Mouse (Mus musculus): ENCODE measurements around the gene Atg10. TPM values are rescaled to one million over a fixed set of nuclear protein-coding genes. Genes with fewer than 3 reads are reported as not detected.

Gene Atg10
- polyA plus RNA-seq, 2 experiments, result 0.94 to 2.8 TPM

DNA sequence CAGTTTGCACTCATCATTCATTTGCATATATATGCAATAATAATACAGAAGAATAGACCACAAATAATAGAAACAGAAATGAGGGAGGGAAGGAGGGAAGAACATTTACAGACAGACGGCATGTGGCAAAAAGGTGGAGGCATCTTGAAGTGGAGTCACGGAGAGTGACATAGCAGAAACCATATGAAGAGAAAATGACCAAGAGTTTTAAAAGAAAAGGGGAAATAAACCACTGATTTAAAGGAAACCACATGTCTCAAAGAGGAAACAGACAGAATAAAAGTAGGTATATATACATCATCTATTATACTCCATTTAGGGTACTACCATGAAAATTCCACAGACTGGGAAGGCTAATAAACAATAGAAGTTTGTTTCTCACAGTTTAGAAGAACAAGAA lies 239.7 kb downstream of the Atg10 start:
- no peak for DNase-seq (ENCODE audit: low read depth in 3 of 3, low spot score in 3 of 3)
- no peak for ATAC-seq (ENCODE audit: insufficient read depth)
- 10% methylated on average over 2 of the region's 2 CpGs for WGBS (ENCODE audit: insufficient replicate concordance)

GRCm38 (mm10) chr13:90981798-90982197 lies 242.0 kb downstream of the Atg10 start:
- no peak overlapping the region for H3K4me3 ChIP-seq (ENCODE audit: insufficient read depth in 1 of 2, low read depth in 2 of 2, low read length in 2 of 2)
- no peak overlapping the region for H3K9ac ChIP-seq (replicated peaks)
- no peak for ATAC-seq (ENCODE audit: insufficient read depth)
- TF ChIP-seq CTCF (IDR thresholded peaks at IDR 0.05; ENCODE audit: low read depth) (no peak), EP300 (IDR thresholded peaks at IDR 0.05; ENCODE audit: low read depth) (no peak)
- no peaks in the 10 kb centered on the region for H3K4me1 ChIP-seq (replicated peaks; ENCODE audit: control insufficient read depth in 2 of 2, insufficient read depth in 2 of 2, low read length in 1 of 2)
- no peaks in the 10 kb centered on the region for H3K36me3 ChIP-seq (replicated peaks; ENCODE audit: control insufficient read depth, insufficient read depth, low read depth)
- no peaks in the 10 kb centered on the region for H3K27me3 ChIP-seq (ENCODE audit: control insufficient read depth, insufficient read depth, low read length)
- no peaks in the 10 kb centered on the region for H3K9me3 ChIP-seq (ENCODE audit: control insufficient read depth, low read length)
- H3K27ac ChIP-seq, result no peak overlapping the region
- no peak overlapping the region for H3K4me2 ChIP-seq (ENCODE audit: low read depth)
- WGBS (ENCODE audit: insufficient replicate concordance), result 63% methylated on average over 1 of the region's 1 CpGs
- no peak for DNase-seq (ENCODE audit: low read depth in 3 of 3, low spot score in 3 of 3)

More for the DNA sequence above, 239.7 kb downstream of the Atg10 start:
- no peaks in the 10 kb centered on the region for H3K36me3 ChIP-seq (replicated peaks; ENCODE audit: control insufficient read depth, insufficient read depth, low read depth)
- TF ChIP-seq CTCF (IDR thresholded peaks at IDR 0.05; ENCODE audit: low read depth) (no peak), EP300 (IDR thresholded peaks at IDR 0.05; ENCODE audit: low read depth) (no peak)
- no peaks in the 10 kb centered on the region for H3K9me3 ChIP-seq (ENCODE audit: control insufficient read depth, low read length)
- H3K4me1 ChIP-seq (replicated peaks; ENCODE audit: control insufficient read depth in 2 of 2, insufficient read depth in 2 of 2, low read length in 1 of 2), result no peaks in the 10 kb centered on the region
- no peak overlapping the region for H3K9ac ChIP-seq (replicated peaks)
- H3K4me2 ChIP-seq (ENCODE audit: low read depth), result no peak overlapping the region
- H3K4me3 ChIP-seq (ENCODE audit: insufficient read depth in 1 of 2, low read depth in 2 of 2, low read length in 2 of 2), result no peak overlapping the region
- no peak overlapping the region for H3K27ac ChIP-seq
- H3K27me3 ChIP-seq (ENCODE audit: control insufficient read depth, insufficient read depth, low read length), result no peaks in the 10 kb centered on the region

GRCm38 (mm10) chr13:90980878-90981674 lies 242.7 kb downstream of the Atg10 start:
- Histone ChIP-seq H3K27ac (no peak overlapping the region), H3K9ac (replicated peaks) (no peak overlapping the region), H3K4me3 (ENCODE audit: insufficient read depth in 1 of 2, low read depth in 2 of 2, low read length in 2 of 2) (no peak overlapping the region), H3K36me3 (replicated peaks; ENCODE audit: control insufficient read depth, insufficient read depth, low read depth) (no peaks in the 10 kb centered on the region), H3K4me1 (replicated peaks; ENCODE audit: control insufficient read depth in 2 of 2, insufficient read depth in 2 of 2, low read length in 1 of 2) (no peaks in the 10 kb centered on the region), H3K27me3 (ENCODE audit: control insufficient read depth, insufficient read depth, low read length) (no peaks in the 10 kb centered on the region), H3K4me2 (ENCODE audit: low read depth) (no peak overlapping the region), H3K9me3 (ENCODE audit: control insufficient read depth, low read length) (no peaks in the 10 kb centered on the region)
- TF ChIP-seq EP300 (IDR thresholded peaks at IDR 0.05; ENCODE audit: low read depth), result no peak
- TF ChIP-seq CTCF (IDR thresholded peaks at IDR 0.05; ENCODE audit: low read depth), result no peak
- DNase-seq (ENCODE audit: low read depth in 3 of 3, low spot score in 3 of 3), result no peak
- WGBS (ENCODE audit: insufficient replicate concordance), result 35% methylated on average over 6 of the region's 6 CpGs
- no peak for ATAC-seq (ENCODE audit: insufficient read depth)

- DNase-seq (ENCODE audit: low read depth in 3 of 3, low spot score in 3 of 3) (no peak), ATAC-seq (ENCODE audit: insufficient read depth) (no peak)
- H3K36me3 ChIP-seq (replicated peaks; ENCODE audit: control insufficient read depth, insufficient read depth, low read depth), result no peaks in the 10 kb centered on the region
- no peak overlapping the region for H3K4me3 ChIP-seq (ENCODE audit: insufficient read depth in 1 of 2, low read depth in 2 of 2, low read length in 2 of 2)
- no peaks in the 10 kb centered on the region for H3K4me1 ChIP-seq (replicated peaks; ENCODE audit: control insufficient read depth in 2 of 2, insufficient read depth in 2 of 2, low read length in 1 of 2)
- TF ChIP-seq EP300 (IDR thresholded peaks at IDR 0.05; ENCODE audit: low read depth) (no peak), CTCF (IDR thresholded peaks at IDR 0.05; ENCODE audit: low read depth) (no peak)
- no peak overlapping the region for H3K4me2 ChIP-seq (ENCODE audit: low read depth)
- H3K9ac ChIP-seq (replicated peaks), result no peak overlapping the region
- no peaks in the 10 kb centered on the region for H3K9me3 ChIP-seq (ENCODE audit: control insufficient read depth, low read length)
- WGBS (ENCODE audit: insufficient replicate concordance), result 57% methylated on average over 3 of the region's 3 CpGs
- H3K27ac ChIP-seq, result no peak overlapping the region
- H3K27me3 ChIP-seq (ENCODE audit: control insufficient read depth, insufficient read depth, low read length), result no peaks in the 10 kb centered on the region
Observed at GRCm38 (mm10) chr13:90977057-90977456, 246.7 kb downstream of the Atg10 start.

DNA sequence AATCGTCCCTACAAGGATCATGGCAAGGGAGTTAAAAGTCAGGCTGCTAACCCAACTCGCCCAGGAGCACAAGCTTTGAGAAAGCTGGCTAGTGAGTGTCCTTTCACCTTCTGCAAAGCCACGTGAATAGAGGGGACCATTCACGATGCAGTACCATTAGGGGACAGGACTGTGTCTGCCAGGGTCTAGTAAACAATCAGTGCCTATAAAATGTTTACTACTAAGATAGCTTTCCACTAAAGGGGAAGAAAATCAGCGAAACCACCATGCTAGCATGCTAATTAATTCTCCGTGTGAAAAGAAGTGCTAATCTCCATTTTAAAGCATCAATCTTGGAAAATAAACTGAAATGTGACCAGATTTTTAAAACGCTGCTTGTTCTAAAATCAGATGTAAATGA lies 250.4 kb downstream of the Atg10 start:
- Histone ChIP-seq H3K4me2 (ENCODE audit: low read depth) (no peak overlapping the region), H3K4me1 (replicated peaks; ENCODE audit: control insufficient read depth in 2 of 2, insufficient read depth in 2 of 2, low read length in 1 of 2) (peaks cover 0 to 7% of the 10 kb centered on the region in 2 experiments; a peak in 2 of 4 replicates), H3K9me3 (ENCODE audit: control insufficient read depth, low read length) (no peaks in the 10 kb centered on the region), H3K27ac (no peak overlapping the region), H3K9ac (replicated peaks) (no peak overlapping the region), H3K27me3 (ENCODE audit: control insufficient read depth, insufficient read depth, low read length) (no peaks in the 10 kb centered on the region), H3K36me3 (replicated peaks; ENCODE audit: control insufficient read depth, insufficient read depth, low read depth) (no peaks in the 10 kb centered on the region), H3K4me3 (ENCODE audit: insufficient read depth in 1 of 2, low read depth in 2 of 2, low read length in 2 of 2) (no peak overlapping the region)
- WGBS (ENCODE audit: insufficient replicate concordance), result 51% methylated on average over 7 of the region's 7 CpGs
- no peak for TF ChIP-seq CTCF (IDR thresholded peaks at IDR 0.05; ENCODE audit: low read depth)
- TF ChIP-seq EP300 (IDR thresholded peaks at IDR 0.05; ENCODE audit: low read depth), result no peak
- no peak for DNase-seq (ENCODE audit: low read depth in 3 of 3, low spot score in 3 of 3)
- ATAC-seq (ENCODE audit: insufficient read depth), result no peak
